Mouse (Mus musculus) layer of hippocampus, postnatal 25 days (tissue): ENCODE results near the gene Pepd. TPM values are rescaled to one million over a fixed set of nuclear protein-coding genes. Genes with fewer than 3 reads are reported as not detected.
"Not testable (repeated sequence)": the region's sequence is repeated elsewhere in the genome, so short reads cannot be mapped to it uniquely, and the experiment has no call there.

Experiments
- DNase-seq, 2 experiments: peaks; one replicate each; pipeline ENCODE4 v3.0.0; 2022; ENCODE audit warnings: mixed read lengths in 2 of 2, low spot score in 1 of 2; ENCODE audit errors: extremely low spot score in 1 of 2
- total RNA-seq, 2 experiments: library from RNA; stranded (reverse); gene quantifications; 2 replicates each; pipeline ENCODE4 v1.2.3; 2021

Gene Pepd
- total RNA-seq, 2 experiments from 2014 or later = 28.1 to 30.4 TPM

DNA sequence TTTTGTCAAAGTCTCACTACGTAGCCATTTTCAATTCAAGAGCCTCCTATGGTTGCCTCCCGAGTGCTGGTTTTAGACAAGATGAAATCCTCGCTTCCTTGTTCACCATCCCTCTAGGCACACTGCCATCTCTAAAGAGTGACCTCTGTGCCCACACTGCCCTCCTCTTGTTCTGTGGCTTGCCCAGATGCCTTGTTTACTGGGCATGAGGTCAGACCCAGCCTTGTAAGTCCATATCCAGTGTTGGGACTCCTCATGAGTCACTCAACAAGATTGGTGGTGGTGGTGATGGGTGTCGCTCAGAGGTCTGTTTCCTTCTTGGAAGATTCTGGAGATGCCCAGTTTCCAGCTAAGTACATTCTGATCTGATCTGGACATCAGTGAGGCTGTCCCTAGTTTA, 65.2 kb downstream of the Pepd start:
- DNase-seq = no peak

GRCm38 (mm10) chr7:34981803-34982202, 69.6 kb downstream of the Pepd start:
- DNase-seq = no peak

GRCm38 (mm10) chr7:34982372-34982771, 70.2 kb downstream of the Pepd start:
- DNase-seq = not testable (repeated sequence)

GRCm38 (mm10) chr7:34983702-34984475, 71.7 kb downstream of the Pepd start:
- DNase-seq = no peak

DNA sequence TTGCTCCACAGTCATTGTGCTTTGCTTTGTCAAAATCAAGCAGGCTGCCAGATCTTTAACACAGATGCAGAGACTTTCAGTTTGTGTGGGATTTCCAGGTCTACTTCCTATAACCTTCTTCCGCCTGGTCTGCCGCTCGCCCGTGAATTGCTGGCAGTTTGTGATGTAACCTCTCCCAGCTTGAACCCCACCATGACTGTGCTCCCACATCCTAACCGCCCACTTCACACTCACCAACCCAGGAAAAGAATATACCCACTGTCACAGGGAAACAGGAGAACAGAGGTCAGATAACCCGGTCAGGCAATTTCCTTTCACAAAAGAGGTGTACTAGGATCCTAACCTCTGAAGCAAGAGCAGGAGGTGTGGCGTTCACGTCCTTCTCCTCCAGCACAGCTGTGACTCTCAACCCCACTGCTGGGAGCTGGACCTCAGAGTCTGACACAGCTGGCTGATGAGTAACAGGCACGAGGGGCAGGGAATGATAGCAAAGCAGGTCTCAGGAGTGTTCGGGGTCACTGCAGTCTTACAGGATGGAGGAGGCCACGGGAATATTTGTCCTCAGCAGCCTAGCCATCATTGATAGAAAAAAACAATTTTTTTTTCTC, 72.5 kb downstream of the Pepd start:
- DNase-seq = no peak

GRCm38 (mm10) chr7:34985216-34985615, 73.0 kb downstream of the Pepd start:
- no peak for DNase-seq

- no peak for DNase-seq
Observed at GRCm38 (mm10) chr7:34985646-34986045, 73.5 kb downstream of the Pepd start.

- no peak for DNase-seq
Observed at GRCm38 (mm10) chr7:34986575-34987150, 74.5 kb downstream of the Pepd start.

DNA sequence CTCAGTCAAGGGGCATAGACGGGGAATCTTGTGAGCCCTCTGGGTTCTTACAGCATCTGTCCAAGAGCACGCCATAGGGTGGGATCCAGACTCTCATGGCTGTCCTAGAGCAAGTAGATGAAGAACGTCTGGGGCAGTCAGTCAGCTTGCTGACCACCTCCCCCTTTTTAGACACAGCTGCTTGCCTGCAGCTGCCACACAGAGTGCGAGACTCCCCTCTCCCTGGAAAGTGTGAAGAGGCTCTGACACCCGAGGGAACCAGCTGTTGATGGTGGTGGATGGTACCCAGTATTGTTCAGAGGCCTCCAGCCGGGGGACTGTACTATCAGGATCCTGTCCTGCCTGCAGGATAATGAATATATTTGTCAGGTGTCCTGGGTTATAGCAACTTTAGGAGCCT, 75.1 kb downstream of the Pepd start:
- DNase-seq = no peak

DNA sequence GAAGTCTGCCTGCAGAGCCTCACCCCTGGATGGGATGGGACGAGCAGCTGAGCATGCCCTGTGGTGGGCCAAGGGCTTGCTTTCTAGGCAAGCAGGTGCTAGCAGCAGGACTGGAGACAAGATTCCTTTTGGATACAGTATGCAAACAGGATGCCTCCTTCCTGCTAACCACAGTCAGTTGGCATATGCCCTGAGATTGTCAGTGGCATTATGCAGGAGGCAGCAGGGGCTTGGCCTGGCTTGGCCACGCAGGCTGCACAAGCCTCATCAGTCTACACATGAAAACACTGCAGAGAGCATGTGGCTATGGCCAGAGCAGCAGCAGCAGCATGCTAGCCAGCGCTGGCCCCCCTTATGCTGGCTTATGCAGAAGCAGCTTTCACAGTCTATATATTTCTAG, 76.3 kb downstream of the Pepd start:
- DNase-seq = no peak

- no peak for DNase-seq
Observed at GRCm38 (mm10) chr7:34991731-34992246, 79.6 kb downstream of the Pepd start.

- DNase-seq = no peak
Observed at GRCm38 (mm10) chr7:34992766-34993165, 80.6 kb downstream of the Pepd start.

GRCm38 (mm10) chr7:34995872-34996662, 83.9 kb downstream of the Pepd start:
- DNase-seq = no peak

DNA sequence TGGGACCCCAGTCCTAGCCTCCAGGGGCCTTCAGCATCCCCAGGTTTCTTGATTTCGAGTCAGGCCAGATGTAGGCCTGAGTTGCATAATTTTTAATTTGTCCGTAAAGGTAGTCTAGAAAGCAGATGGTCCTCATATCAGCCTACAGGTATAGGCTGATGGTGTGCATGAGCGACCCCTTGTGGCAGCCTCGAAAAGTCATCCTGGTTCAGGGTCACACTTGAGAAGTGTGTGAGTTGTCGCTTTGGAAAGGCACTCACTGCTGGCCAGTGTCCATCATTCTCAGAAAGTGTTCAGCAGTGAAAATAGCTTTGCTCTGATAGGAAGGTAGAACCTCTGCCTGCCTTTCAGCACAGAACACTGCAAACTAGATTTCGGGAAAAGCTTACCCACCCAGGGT, 88.7 kb downstream of the Pepd start:
- DNase-seq = peak; percentile 31 to 57

GRCm38 (mm10) chr7:35003171-35003737, 91.1 kb downstream of the Pepd start:
- DNase-seq = no peak

DNA sequence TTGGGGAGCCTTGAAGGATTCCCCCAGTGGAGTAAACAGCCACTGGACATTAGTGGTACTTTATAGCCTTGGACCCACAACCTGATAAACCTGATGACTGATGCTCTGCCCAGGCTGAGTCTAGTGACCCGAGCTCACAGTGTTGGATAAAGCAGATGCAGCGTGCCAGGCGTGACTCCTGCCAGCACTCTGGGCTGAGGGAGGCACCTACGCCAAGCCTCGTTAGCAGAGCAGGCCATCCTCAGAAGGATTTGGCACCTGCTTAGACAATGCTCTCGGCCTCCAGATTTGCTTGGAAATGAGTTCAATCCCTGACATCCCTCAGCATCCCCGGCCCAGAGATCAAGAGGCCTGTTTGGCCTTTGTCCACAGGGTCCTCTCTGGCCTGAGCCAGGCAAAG, 94.5 kb downstream of the Pepd start:
- no peak for DNase-seq

GRCm38 (mm10) chr7:35013228-35013627, 101.0 kb downstream of the Pepd start:
- DNase-seq = no peak

DNA sequence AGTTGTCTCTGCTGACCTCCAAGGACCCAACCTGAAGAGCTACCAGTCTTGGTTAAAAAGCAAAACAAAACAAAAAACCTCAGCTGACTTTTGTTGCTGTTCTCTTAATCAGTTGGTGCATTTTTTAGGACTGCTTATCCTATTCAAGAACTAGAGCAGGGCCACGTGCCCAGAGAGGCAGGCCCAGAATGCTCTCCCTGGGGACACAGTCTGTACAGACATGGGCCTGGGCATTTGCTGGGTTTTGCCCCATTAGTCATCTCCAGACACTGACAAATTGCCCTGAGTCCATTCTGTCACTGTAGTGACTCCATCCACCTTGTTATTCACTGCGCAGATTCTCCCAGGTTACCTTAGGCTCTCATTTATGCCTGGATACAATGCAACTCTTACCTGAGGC, 103.1 kb downstream of the Pepd start:
- DNase-seq = no peak

GRCm38 (mm10) chr7:35021365-35021764, 109.2 kb downstream of the Pepd start:
- no peak for DNase-seq

GRCm38 (mm10) chr7:35023251-35023650, 111.1 kb downstream of the Pepd start:
- DNase-seq = no peak
